Mouse (Mus musculus): Measurements from ENCODE around the gene Prl8a8. TPM values are rescaled to one million over a fixed set of nuclear protein-coding genes. Genes with fewer than 3 reads are reported as not detected.

The Prl8a8 gene
- not detected for total RNA-seq (2021)
- long read RNA-seq, experiment 1, result 0 reads
- long read RNA-seq, experiment 2, result 0 reads

- Histone ChIP-seq H3K27ac (no peak within 1 kb of the TSS), H3K4me3 (no peak within 1 kb of the TSS)
- no peak for TF ChIP-seq CTCF (IDR thresholded peaks at IDR 0.05)
- intact Hi-C loops (cut with DNase I), result no loop called here
- DNase-seq, result no peak
Observed at GRCm38 (mm10) chr13:27513117-27513516, at the start of gene Prl8a8. Gene Prl8a8 (minus strand): TSS chr13:27513217.

- DNase-seq, result no peak
- TF ChIP-seq CTCF (IDR thresholded peaks at IDR 0.05), result no peak
- no peak overlapping the region for H3K4me3 ChIP-seq
- no peak overlapping the region for H3K27ac ChIP-seq
- intact Hi-C loops (cut with DNase I), result no loop called here
Observed at GRCm38 (mm10) chr13:27553336-27553735, 40.3 kb upstream of the Prl8a8 start.

GRCm38 (mm10) chr13:27523156-27523555 lies 10.1 kb upstream of the Prl8a8 start:
- no peak for DNase-seq
- no peak overlapping the region for H3K4me3 ChIP-seq
- H3K27ac ChIP-seq, result no peak overlapping the region
- intact Hi-C loops (cut with DNase I), result no loop called here
- TF ChIP-seq CTCF (IDR thresholded peaks at IDR 0.05), result no peak

GRCm38 (mm10) chr13:27507645-27508044 lies 5.4 kb downstream of the Prl8a8 start:
- no peak for TF ChIP-seq CTCF (IDR thresholded peaks at IDR 0.05)
- no peak for DNase-seq
- no peak overlapping the region for H3K27ac ChIP-seq
- intact Hi-C loops (cut with DNase I), result no loop called here
- no peak overlapping the region for H3K4me3 ChIP-seq

Other genes with a start within 250 kb of the Prl8a8 start
- not detected for gene Prl6a1, start 200.6 kb downstream of the Prl8a8 start, total RNA-seq (2021)
- gene Prl8a2, start 167.5 kb downstream of the Prl8a8 start, total RNA-seq (2021), result not detected
- not detected for gene Prl2b1, start 122.4 kb downstream of the Prl8a8 start, total RNA-seq (2021)
- not detected for gene Prl8a6, start 74.5 kb downstream of the Prl8a8 start, total RNA-seq (2021)
- not detected for gene Prl8a9, start 51.4 kb upstream of the Prl8a8 start, total RNA-seq (2021)
- not detected for gene Prl8a1, start 69.0 kb upstream of the Prl8a8 start, total RNA-seq (2021)
- not detected for gene Prl7b1, start 97.4 kb upstream of the Prl8a8 start, total RNA-seq (2021)
- not detected for gene Prl7a1, start 129.3 kb upstream of the Prl8a8 start, total RNA-seq (2021)
- gene Prl7a2, start 154.8 kb upstream of the Prl8a8 start, total RNA-seq (2021), result not detected
- not detected for gene Prl7d1, start 203.5 kb upstream of the Prl8a8 start, total RNA-seq (2021)

Measured in gastrocnemius, adult 2 months (tissue).